Mouse (Mus musculus): Measurements from ENCODE around the gene Dctn2. TPM values are rescaled to one million over a fixed set of nuclear protein-coding genes. Genes with fewer than 3 reads are reported as not detected.
"Not testable (repeated sequence)": the region's sequence is repeated elsewhere in the genome, so short reads cannot be mapped to it uniquely, and the experiment has no call there.

The Dctn2 gene
- polyA plus RNA-seq, 1 experiment from 2014 or later: 295 TPM

DNA sequence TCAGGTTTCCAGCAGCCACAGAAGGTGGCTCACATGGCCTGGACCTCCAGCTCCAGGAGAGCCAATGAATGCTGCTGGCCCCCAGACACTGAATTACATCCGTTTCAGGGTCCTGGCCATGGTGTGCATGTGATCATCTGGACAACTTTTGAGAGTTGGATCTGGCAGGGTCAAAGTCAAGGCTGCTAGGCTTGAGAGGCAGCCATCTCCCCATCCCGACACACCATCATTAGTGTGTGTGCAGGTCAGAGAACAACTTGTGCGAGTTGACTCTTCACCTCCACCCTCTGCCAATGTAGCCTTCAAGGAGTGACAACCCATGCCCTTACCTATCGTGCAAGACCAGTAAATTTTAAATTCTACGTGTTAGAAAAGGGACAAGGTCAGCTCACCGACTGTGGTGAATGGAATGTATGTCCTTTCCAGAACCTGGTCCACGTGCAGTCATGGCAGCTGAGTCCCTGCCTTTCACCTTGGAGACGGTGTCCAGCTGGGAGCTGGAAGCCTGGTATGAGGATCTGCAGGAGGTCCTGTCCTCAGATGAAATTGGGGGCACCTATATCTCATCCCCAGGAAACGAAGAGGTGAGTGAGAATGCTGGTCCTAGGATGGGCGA is 28.8 kb downstream of the Dctn2 start:
- H3K36me3 ChIP-seq (ENCODE audit: control insufficient read depth, insufficient read depth, low read length): peaks cover 66% of the 10 kb centered on the region

GRCm38 (mm10) chr10:127295986-127296794 is 30.0 kb downstream of the Dctn2 start:
- WGBS: 93% methylated on average over 24 of the region's 24 CpGs

More for the DNA sequence above, 28.8 kb downstream of the Dctn2 start:
- DNase-seq: no peak
- H3K4me2 ChIP-seq (ENCODE audit: low read length): no peak overlapping the region
- H3K4me3 ChIP-seq (replicated peaks; ENCODE audit: low read depth, low read length): no peak overlapping the region
- H3K4me1 ChIP-seq (ENCODE audit: control insufficient read depth, insufficient read depth, low read length): peaks cover 11% of the 10 kb centered on the region
- no peak overlapping the region for H3K9ac ChIP-seq (replicated peaks; ENCODE audit: low read length)
- no peaks in the 10 kb centered on the region for H3K27me3 ChIP-seq (ENCODE audit: control insufficient read depth, insufficient read depth, low read length)
- no peak for ATAC-seq (ENCODE audit: low FRiP score, low TSS enrichment)
- 93% methylated on average over 10 of the region's 10 CpGs for WGBS
- H3K9me3 ChIP-seq (ENCODE audit: control insufficient read depth, low read length): no peaks in the 10 kb centered on the region
- H3K27ac ChIP-seq (replicated peaks; ENCODE audit: low read depth, low read length): no peak overlapping the region

DNA sequence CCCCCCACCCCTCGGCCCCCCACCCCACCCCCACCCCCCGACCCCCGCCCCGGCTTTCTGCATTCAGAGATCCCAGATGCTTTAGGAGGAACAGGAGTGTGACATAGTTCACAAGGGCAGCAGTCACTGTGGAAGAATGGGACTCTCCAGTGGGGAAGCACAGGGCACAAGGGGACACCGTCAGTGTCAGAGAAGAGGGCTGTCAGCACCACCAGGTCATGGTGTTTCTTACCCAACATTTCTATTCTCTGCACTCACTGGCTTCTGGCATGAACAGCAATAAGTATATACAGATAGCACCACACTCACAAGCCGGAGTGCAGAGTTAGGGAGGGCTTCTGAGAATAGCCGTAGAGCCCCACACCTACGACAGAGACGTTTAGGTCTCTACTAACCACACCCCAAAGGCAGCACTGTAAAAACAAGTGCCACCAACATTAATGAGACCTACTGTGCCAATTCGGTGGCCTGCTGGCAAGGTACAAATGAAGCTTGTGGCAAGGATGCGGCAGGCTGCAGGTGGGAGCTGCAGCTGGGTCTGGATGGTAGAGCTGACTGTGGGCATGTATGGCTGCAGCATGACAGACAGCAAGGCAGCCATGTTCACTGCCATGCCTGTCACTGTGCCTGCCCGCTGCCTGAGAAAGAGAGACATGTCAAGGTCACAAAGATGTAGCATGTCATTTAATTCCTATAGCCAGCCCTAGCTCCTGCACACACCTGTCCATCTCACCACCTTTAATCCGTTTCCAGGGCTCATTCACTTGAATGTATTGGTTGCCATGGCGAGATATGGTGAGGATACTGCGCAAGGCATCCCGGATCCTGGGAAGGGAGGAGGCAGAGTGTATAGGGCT is 31.1 kb downstream of the Dctn2 start:
- H3K9ac ChIP-seq (replicated peaks; ENCODE audit: low read length): no peak overlapping the region
- no peak overlapping the region for H3K4me2 ChIP-seq (ENCODE audit: low read length)
- no peak overlapping the region for H3K4me3 ChIP-seq (replicated peaks; ENCODE audit: low read depth, low read length)
- ATAC-seq (ENCODE audit: low FRiP score, low TSS enrichment): no peak
- peaks cover 1% of the 10 kb centered on the region for H3K4me1 ChIP-seq (ENCODE audit: control insufficient read depth, insufficient read depth, low read length)
- H3K36me3 ChIP-seq (ENCODE audit: control insufficient read depth, insufficient read depth, low read length): peaks cover 88% of the 10 kb centered on the region
- no peak overlapping the region for H3K27ac ChIP-seq (replicated peaks; ENCODE audit: low read depth, low read length)
- no peaks in the 10 kb centered on the region for H3K27me3 ChIP-seq (ENCODE audit: control insufficient read depth, insufficient read depth, low read length)
- DNase-seq: no peak
- WGBS: 93% methylated on average over 16 of the region's 16 CpGs
- H3K9me3 ChIP-seq (ENCODE audit: control insufficient read depth, low read length): no peaks in the 10 kb centered on the region

More at GRCm38 (mm10) chr10:127295986-127296794, 30.0 kb downstream of the Dctn2 start:
- H3K4me1 ChIP-seq (ENCODE audit: control insufficient read depth, insufficient read depth, low read length): peaks cover 10% of the 10 kb centered on the region
- ATAC-seq (ENCODE audit: low FRiP score, low TSS enrichment): no peak
- no peaks in the 10 kb centered on the region for H3K27me3 ChIP-seq (ENCODE audit: control insufficient read depth, insufficient read depth, low read length)
- H3K9ac ChIP-seq (replicated peaks; ENCODE audit: low read length): no peak overlapping the region
- H3K9me3 ChIP-seq (ENCODE audit: control insufficient read depth, low read length): no peaks in the 10 kb centered on the region
- no peak overlapping the region for H3K4me2 ChIP-seq (ENCODE audit: low read length)
- no peak overlapping the region for H3K4me3 ChIP-seq (replicated peaks; ENCODE audit: low read depth, low read length)
- H3K27ac ChIP-seq (replicated peaks; ENCODE audit: low read depth, low read length): no peak overlapping the region
- H3K36me3 ChIP-seq (ENCODE audit: control insufficient read depth, insufficient read depth, low read length): peaks cover 78% of the 10 kb centered on the region
- no peak for DNase-seq

- Histone ChIP-seq H3K27ac (replicated peaks; ENCODE audit: low read depth, low read length) (no peak overlapping the region), H3K36me3 (ENCODE audit: control insufficient read depth, insufficient read depth, low read length) (peaks cover 95% of the 10 kb centered on the region), H3K27me3 (ENCODE audit: control insufficient read depth, insufficient read depth, low read length) (no peaks in the 10 kb centered on the region), H3K9ac (replicated peaks; ENCODE audit: low read length) (no peak overlapping the region), H3K4me1 (ENCODE audit: control insufficient read depth, insufficient read depth, low read length) (no peaks in the 10 kb centered on the region), H3K4me3 (replicated peaks; ENCODE audit: low read depth, low read length) (no peak overlapping the region), H3K4me2 (ENCODE audit: low read length) (no peak overlapping the region), H3K9me3 (ENCODE audit: control insufficient read depth, low read length) (no peaks in the 10 kb centered on the region)
- DNase-seq: no peak
- ATAC-seq (ENCODE audit: low FRiP score, low TSS enrichment): no peak
- 95% methylated on average over 6 of the region's 6 CpGs for WGBS
Observed at GRCm38 (mm10) chr10:127300361-127300760, 34.2 kb downstream of the Dctn2 start.

- no peak for DNase-seq
- Histone ChIP-seq H3K4me3 (replicated peaks; ENCODE audit: low read depth, low read length) (no peak overlapping the region), H3K4me1 (ENCODE audit: control insufficient read depth, insufficient read depth, low read length) (no peaks in the 10 kb centered on the region), H3K9me3 (ENCODE audit: control insufficient read depth, low read length) (no peaks in the 10 kb centered on the region), H3K27me3 (ENCODE audit: control insufficient read depth, insufficient read depth, low read length) (no peaks in the 10 kb centered on the region), H3K27ac (replicated peaks; ENCODE audit: low read depth, low read length) (no peak overlapping the region), H3K36me3 (ENCODE audit: control insufficient read depth, insufficient read depth, low read length) (peaks cover 96% of the 10 kb centered on the region), H3K4me2 (ENCODE audit: low read length) (no peak overlapping the region), H3K9ac (replicated peaks; ENCODE audit: low read length) (no peak overlapping the region)
- ATAC-seq (ENCODE audit: low FRiP score, low TSS enrichment): no peak
- 94% methylated on average over 11 of the region's 11 CpGs for WGBS
Observed at GRCm38 (mm10) chr10:127303136-127303535, 37.0 kb downstream of the Dctn2 start.

- H3K4me2 ChIP-seq (ENCODE audit: low read length); H3K27me3 ChIP-seq (ENCODE audit: control insufficient read depth, insufficient read depth, low read length); H3K9ac ChIP-seq (replicated peaks; ENCODE audit: low read length); DNase-seq; H3K4me3 ChIP-seq (replicated peaks; ENCODE audit: low read depth, low read length); H3K9me3 ChIP-seq (ENCODE audit: control insufficient read depth, low read length); H3K27ac ChIP-seq (replicated peaks; ENCODE audit: low read depth, low read length); H3K4me1 ChIP-seq (ENCODE audit: control insufficient read depth, insufficient read depth, low read length); ATAC-seq (ENCODE audit: low FRiP score, low TSS enrichment): not testable (repeated sequence)
- H3K36me3 ChIP-seq (ENCODE audit: control insufficient read depth, insufficient read depth, low read length): peaks cover 51% of the 10 kb centered on the region
- WGBS: 81% methylated on average over 3 of the region's 3 CpGs
Observed at GRCm38 (mm10) chr10:127309167-127309566, 43.0 kb downstream of the Dctn2 start.

DNA sequence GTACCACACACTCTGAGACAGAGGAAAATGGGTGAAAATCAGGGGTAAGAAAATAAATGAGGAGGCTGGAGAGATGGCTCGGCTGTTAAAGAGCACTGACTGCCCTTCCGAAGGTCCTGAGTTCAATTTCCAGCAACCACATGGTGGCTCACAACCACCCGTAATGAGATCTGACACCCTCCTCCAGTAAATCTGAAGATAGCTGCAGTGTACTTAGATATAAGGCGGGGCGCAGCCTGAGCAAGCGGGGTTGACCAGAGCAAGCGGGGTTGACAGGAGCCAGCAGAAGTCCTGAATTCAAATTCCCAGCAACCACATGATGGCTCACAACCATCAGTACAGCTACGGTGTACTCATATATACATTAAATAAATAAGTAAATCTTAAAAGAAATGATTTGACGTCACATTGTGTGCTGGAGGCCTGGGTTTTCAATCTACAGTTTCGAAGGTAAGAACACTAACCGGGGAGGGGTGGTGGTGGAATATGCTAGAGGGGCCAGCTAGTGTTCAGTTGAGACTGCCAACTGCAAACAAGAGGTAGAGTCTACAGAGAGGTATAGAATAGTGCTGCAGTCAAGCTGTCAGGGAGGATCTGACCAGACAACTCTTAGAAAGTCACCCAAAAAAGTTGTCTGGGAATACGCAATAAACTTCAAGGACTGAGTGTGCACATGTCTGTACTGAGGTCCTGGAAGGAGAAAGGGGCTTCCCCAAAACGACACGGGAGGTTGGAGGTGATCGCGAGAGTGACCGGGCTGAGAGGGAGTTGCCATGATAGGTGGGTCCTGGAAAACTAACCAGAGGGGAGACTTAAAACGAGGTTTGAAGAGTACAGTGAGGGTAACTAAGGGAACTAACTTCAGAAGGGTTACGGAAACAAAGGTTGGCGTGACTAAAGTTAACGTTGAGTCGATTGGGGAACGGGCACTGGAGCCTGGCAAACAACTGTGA is 44.6 kb downstream of the Dctn2 start:
- Histone ChIP-seq H3K9me3 (ENCODE audit: control insufficient read depth, low read length) (no peaks in the 10 kb centered on the region), H3K4me1 (ENCODE audit: control insufficient read depth, insufficient read depth, low read length) (peaks cover 8% of the 10 kb centered on the region; the same call in 1 of the 2 replicates), H3K36me3 (ENCODE audit: control insufficient read depth, insufficient read depth, low read length) (peaks cover 35% of the 10 kb centered on the region), H3K27me3 (ENCODE audit: control insufficient read depth, insufficient read depth, low read length) (no peaks in the 10 kb centered on the region), H3K4me3 (replicated peaks; ENCODE audit: low read depth, low read length) (peak overlapping the region; percentile 65), H3K9ac (replicated peaks; ENCODE audit: low read length) (peak overlapping the region; percentile 73), H3K27ac (replicated peaks; ENCODE audit: low read depth, low read length) (peak overlapping the region; percentile 67), H3K4me2 (ENCODE audit: low read length) (peak overlapping the region; percentile 81)
- WGBS: 40% methylated on average over 23 of the region's 23 CpGs
- ATAC-seq (ENCODE audit: low FRiP score, low TSS enrichment): peak; percentile 53
- DNase-seq: no peak
